Mouse (Mus musculus) c-Kit-positive CD71-positive TER-119-positive erythroid progenitor cells, embryonic 14.5 days (primary cell): ENCODE data around the gene Zdhhc8.
A peak's percentile ranks its signal among the peaks of the same experiment; 100 is the strongest.

Experiments
- DNase-seq: peaks from one replicate; pipeline ENCODE4 v3.0.0-alpha.2; 2013; ENCODE audit warnings: low spot score

The Zdhhc8 gene

GRCm38 (mm10) chr16:18234671-18235388 lies at the start of gene Zdhhc8:
Gene Zdhhc8, minus strand, starts transcription at chr16:18235136.
- DNase-seq: no peak

DNA sequence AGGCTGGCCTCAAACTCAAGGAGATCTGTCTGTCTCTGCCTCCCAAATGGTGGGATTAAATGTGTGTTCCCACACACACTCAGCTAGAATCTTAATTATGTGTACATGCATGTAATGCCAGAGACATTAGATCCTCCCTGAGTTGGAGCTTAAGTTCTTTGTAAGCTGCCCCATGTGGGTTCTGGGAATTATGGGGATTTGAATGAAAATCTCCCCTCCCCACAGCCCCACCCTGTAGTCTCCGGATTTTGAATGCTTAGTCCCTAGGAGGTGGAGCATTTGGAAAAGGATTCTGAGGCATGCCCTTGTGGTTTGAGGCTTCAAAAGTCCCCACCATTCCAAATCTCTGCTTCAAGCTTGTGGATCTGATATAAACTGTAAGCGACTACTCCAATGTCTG lies 40.2 kb upstream of the Zdhhc8 start:
- no peak for DNase-seq

- DNase-seq: no peak
Measured at GRCm38 (mm10) chr16:18268182-18268581, 33.2 kb upstream of the Zdhhc8 start.

- DNase-seq: no peak
Measured at GRCm38 (mm10) chr16:18265024-18265423, 30.1 kb upstream of the Zdhhc8 start.

- DNase-seq: no peak
Measured at GRCm38 (mm10) chr16:18258221-18258620, 23.3 kb upstream of the Zdhhc8 start, which contains the start of gene Gm49776. Gene Gm49776, minus strand, starts transcription at chr16:18258321.

GRCm38 (mm10) chr16:18253866-18254265 lies 18.9 kb upstream of the Zdhhc8 start:
- DNase-seq: no peak

DNA sequence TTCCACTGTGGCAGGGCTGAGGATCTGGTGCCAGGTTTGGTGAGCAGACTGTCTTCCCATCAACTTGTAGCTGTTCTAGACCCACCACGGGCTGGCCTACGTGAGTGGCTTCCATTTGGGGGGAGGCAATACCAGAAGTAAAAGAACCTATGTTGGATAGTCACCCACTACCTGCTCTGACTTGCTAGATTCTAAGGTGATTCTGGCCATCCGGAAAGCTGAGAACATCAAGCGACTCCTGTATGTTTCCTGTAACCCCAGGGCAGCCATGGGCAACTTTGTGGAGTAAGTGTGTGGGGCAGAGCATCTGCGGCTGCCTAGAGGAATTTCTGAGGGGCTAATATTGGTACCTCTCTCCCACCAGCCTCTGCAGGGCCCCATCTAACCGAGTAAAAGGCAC lies 17.8 kb upstream of the Zdhhc8 start:
- no peak for DNase-seq

DNA sequence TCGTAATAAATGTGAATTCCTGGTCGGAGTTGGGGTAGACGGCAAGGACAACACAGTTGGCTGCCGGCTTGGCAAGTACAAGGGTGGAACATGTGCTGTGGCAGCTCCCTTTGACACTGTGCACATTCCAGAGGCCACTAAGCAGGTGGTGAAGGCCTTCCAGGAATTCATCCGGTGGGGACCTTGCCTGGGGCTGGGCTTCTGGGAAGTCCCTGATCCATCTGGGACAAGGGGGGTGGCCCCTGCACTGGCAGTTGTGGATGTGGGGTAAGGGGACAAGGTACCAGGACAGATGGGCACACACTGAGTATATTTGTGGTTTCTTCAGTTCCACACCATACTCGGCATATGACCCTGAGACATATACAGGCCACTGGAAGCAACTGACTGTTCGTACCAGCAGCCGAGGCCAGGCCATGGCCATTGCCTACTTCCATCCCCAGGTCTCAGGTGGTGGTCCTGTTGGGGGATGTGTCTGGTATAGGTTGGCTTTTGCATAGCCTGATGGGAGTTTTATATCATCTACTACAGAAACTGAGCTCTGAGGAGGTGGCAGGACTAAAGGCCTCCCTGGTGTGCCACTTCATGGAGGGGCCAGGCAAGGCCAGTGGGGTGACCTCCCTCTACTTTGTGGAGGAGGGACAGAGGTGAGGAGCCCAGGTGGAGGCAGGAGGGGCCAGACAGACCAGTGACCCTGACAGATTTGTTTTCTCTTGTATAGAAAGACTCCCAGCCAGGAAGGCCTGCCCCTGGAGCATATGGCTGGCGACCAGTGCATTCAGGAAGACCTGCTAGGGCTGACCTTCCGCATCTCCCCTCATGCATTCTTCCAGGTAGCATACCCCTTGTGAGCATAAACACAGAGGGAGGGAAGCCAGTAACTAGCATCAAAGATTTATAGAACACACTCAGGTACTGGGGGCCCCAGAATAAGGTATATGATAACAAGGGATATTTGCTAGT lies 16.2 kb upstream of the Zdhhc8 start:
- no peak for DNase-seq

GRCm38 (mm10) chr16:18250231-18250630 lies 15.3 kb upstream of the Zdhhc8 start:
- DNase-seq: no peak

- no peak for DNase-seq
Measured at GRCm38 (mm10) chr16:18249364-18249967, 14.5 kb upstream of the Zdhhc8 start.

DNA sequence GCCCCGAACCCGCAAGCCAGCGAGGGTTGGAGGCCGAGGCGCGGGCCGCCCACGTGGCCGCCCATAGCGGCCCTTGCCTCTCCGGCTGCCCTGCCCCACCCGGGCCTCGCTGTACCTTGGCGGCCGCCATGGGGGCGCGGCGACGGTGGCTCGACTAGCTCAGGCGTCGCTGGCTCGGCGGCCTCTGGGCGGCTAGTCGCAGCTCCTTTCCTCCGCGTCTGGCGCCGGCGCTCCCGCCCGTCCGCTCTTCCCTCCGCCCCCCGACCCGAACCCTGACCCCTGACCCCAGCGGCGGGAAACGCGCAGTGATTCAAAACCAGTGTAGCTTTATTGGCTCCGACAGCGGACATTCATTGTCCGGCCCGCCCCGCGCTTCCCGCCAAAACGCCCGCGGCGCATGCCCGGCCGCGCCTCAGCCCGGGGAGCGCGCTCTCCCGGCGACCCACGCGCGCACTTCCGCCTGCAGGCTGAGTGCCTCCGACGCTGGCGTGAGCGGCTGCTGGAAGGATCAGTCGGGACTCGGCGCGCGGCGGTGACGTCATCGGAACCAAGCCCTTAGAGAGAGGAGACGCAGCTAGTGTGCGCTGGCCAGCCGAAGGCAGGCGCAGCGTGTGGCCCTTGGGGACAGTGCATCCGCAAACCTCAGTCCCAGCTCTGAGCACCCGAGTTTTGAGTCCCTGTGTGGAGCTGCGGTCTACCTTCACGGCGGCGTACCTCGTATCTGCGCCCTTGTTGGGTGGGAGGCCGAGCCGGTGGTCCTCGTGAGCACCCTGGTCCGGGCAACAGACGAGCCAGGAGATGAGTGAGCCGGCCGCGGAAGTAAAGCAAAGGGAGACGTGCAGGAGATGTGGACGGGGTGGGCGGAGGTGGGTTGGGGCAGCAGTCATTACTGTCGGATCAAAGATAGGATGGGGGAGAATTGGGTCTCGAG lies 13.8 kb upstream of the Zdhhc8 start, which contains the start of the genes Trmt2a and Ranbp1:
Gene Trmt2a (plus strand): TSS at position 247 of the 931 bp plus-strand sequence.
Gene Ranbp1 (minus strand): TSS at position 300 of the 931 bp plus-strand sequence.
- DNase-seq: peak; percentile 98

DNA sequence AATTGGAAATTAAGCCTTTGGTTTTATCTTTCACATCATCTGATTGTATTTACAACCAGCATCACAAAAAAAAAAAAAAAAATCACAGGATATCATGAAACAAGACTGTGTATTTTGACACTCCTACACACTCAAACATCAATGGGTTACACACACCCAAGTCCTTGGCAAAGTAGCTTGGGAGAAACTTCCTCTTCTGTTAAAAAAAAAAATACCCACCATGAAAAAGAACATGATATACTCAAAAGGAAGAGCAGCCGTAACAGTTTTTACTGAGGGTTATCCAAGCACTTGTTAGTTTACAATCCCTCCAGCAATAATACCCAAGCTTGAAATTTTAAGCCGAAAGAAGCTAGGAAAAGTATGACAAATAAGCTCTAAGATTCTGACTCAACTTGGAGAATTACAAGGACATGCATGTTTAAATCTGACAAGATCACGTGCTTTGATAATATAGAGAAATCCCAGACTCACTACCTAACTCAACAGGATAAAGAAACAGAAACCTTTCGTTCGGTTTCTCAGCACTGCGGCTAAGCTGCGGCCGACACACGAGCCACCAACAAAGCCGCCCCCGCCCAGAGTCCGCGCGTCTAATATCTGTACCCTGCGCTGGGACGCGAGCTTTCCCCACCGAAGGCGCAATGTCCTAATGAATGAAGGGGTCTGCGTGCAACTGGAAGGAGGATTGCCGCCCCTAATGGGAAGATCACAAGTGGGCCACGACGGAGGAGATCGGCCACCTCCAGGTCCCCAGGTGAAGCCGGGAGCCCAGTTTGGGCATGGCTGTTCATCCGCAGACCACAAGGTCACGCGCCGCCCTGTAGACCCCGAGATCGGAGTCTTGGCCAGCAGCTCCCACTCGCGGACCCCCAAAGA lies 12.8 kb upstream of the Zdhhc8 start:
- DNase-seq: no peak

DNA sequence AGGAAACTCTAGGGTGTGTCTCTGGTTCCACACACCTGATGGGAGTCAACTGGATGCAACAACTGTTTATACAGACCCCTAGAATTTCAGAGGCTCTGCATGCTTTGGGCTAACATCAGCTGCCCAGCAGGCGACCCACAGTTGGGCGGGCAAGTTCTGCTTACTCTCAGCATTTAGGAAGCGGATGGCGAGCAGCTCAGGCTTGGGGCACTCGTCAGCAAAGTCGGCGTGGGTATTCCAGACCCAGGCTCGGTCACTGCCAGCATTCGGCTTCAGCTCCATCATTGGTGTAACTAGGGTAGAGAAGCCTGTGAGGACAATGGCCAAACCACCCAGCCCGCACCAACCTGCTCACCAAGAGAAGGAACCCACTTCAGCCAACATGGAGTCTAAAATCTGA lies 6.6 kb upstream of the Zdhhc8 start:
- DNase-seq: no peak

GRCm38 (mm10) chr16:18236676-18237501 lies 2.0 kb upstream of the Zdhhc8 start:
- no peak for DNase-seq

- no peak for DNase-seq
Measured at GRCm38 (mm10) chr16:18235389-18236065, 591 bp upstream of the Zdhhc8 start.

- DNase-seq: no peak
Measured at GRCm38 (mm10) chr16:18233919-18234670, 841 bp downstream of the Zdhhc8 start.

DNA sequence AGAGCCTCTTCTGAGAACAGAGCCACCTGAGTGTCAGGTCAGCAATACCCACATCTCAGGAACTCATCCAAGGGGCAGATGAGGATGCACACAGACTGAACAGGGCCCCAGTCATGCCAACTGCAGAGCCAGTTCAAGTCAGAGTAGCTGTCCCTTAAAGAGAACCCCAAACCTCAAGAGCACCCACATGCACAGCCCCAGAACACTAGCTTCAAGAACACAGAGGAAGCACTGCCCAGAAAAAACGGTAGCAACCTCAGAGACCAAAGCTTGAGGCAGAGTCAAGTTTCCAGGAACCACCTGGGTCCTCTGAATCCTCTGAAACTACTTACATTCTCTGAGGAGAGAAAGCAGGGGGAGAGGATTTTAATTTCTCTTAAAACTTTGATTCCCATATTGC lies 1.5 kb downstream of the Zdhhc8 start:
- no peak for DNase-seq

GRCm38 (mm10) chr16:18231451-18231850 lies 3.5 kb downstream of the Zdhhc8 start:
- no peak for DNase-seq
